ENCODE assay signal across 10 mouse cellular contexts in the genomic region with DNA sequence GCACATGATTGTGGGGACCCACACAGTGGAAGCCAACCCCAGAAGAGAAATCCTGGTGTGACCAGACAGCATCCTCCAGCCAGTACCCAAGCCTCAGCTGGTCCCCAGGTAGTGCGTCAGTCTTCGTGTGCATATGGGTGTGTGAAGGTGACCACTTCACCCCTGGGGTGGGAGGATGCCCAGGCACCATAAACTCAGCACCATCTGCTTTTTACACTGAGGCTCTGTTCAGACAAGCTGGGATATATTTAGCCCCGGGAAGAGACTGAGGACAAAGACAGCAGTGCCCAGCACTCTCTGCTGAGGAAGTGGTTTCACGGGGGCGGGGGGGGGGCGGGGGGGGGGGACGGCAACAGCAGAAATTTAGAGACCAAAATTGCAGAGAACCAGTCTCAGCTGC. TPM values are rescaled to one million over a fixed set of nuclear protein-coding genes. Genes with fewer than 3 reads are reported as not detected.
DNase-seq lines count a peak whose midpoint lies in the region; ATAC-seq lines count a peak whose summit lies in the region.
"Had no signal": no experiment of that assay in that cellular context is flagged by ENCODE, and none has a peak within 500 bp of the region (broad histone marks: within the 10 kb centered on the region; RNA-seq: fewer than 3 reads in every experiment).

No protein-coding gene starts in this region.

- H3K4me2 ChIP-seq in kidney, embryonic 14.5 days (replicated peaks; ENCODE audit: low read depth, low read length), result no peak overlapping the region
- no peak overlapping the region for H3K4me2 ChIP-seq in embryonic facial prominence, embryonic 14.5 days (ENCODE audit: low read depth, low read length)
- H3K4me2 ChIP-seq in stomach, embryonic 14.5 days (replicated peaks; ENCODE audit: low read depth, low read length), result no peak overlapping the region
- no peak overlapping the region for H3K4me2 ChIP-seq in hindbrain, embryonic 12.5 days (replicated peaks)

- peak overlapping the region; percentile 74; the same call in 1 of the 2 replicates for H3K27ac ChIP-seq in kidney, embryonic 14.5 days (ENCODE audit: low read depth, low read length)
- 0 out of 2 replicates have a peak overlapping the region, but pooled peaks have one; percentile 15 for H3K27ac ChIP-seq in embryonic facial prominence, embryonic 14.5 days (replicated peaks; ENCODE audit: low read depth, low read length)
- peak overlapping the region; percentile 21; the same call in 1 of the 2 replicates for H3K27ac ChIP-seq in stomach, embryonic 14.5 days (ENCODE audit: low read length)
- H3K27ac ChIP-seq in hindbrain, embryonic 12.5 days, result no peak overlapping the region

- no peak for DNase-seq in kidney, postnatal 4 days
- DNase-seq in embryonic facial prominence, embryonic 14.5 days (ENCODE audit: low spot score), result no peak
- DNase-seq: adrenal gland, adult 2 months; cerebellum, adult 18-20 months; spleen, adult 18-20 months had no signal

- no peaks in the 10 kb centered on the region for H3K27me3 ChIP-seq in kidney, embryonic 14.5 days (ENCODE audit: control insufficient read depth, insufficient read depth, low read length)
- peaks cover 66% of the 10 kb centered on the region for H3K27me3 ChIP-seq in megakaryocyte, embryonic 14.5 days (replicated peaks)
- H3K27me3 ChIP-seq in embryonic facial prominence, embryonic 14.5 days (replicated peaks; ENCODE audit: control insufficient read depth, insufficient read depth, low read length), result no peaks in the 10 kb centered on the region
- no peaks in the 10 kb centered on the region for H3K27me3 ChIP-seq in stomach, embryonic 14.5 days (ENCODE audit: control insufficient read depth, insufficient read depth, low read length)
- no peaks in the 10 kb centered on the region for H3K27me3 ChIP-seq in hindbrain, embryonic 12.5 days

- 49% methylated on average over 3 of the region's 7 CpGs for WGBS in kidney, embryonic 14.5 days
- 38% methylated on average over 3 of the region's 7 CpGs for WGBS in embryonic facial prominence, embryonic 14.5 days
- 40% methylated on average over 7 of the region's 7 CpGs for WGBS in stomach, embryonic 14.5 days
- 45% methylated on average over 7 of the region's 7 CpGs for WGBS in hindbrain, embryonic 12.5 days

- H3K36me3 ChIP-seq in kidney, embryonic 14.5 days (ENCODE audit: control insufficient read depth, insufficient read depth, low read length), result no peaks in the 10 kb centered on the region
- no peaks in the 10 kb centered on the region for H3K36me3 ChIP-seq in megakaryocyte, embryonic 14.5 days (replicated peaks; ENCODE audit: low read length)
- H3K36me3 ChIP-seq in embryonic facial prominence, embryonic 14.5 days (ENCODE audit: control insufficient read depth, insufficient read depth, low read length), result no peaks in the 10 kb centered on the region
- 0 out of 2 replicates have a peak, but pooled peaks cover 5% of the 10 kb centered on the region for H3K36me3 ChIP-seq in stomach, embryonic 14.5 days (ENCODE audit: control insufficient read depth, insufficient read depth, low read length)
- no peaks in the 10 kb centered on the region for H3K36me3 ChIP-seq in hindbrain, embryonic 12.5 days

- H3K9me3 ChIP-seq in kidney, embryonic 14.5 days (ENCODE audit: control insufficient read depth, low read length), result no peaks in the 10 kb centered on the region
- peaks cover under 1% of the 10 kb centered on the region; the same call in 1 of the 2 replicates for H3K9me3 ChIP-seq in megakaryocyte, embryonic 14.5 days
- no peaks in the 10 kb centered on the region for H3K9me3 ChIP-seq in embryonic facial prominence, embryonic 14.5 days (ENCODE audit: control insufficient read depth, low read length)
- no peaks in the 10 kb centered on the region for H3K9me3 ChIP-seq in stomach, embryonic 14.5 days (ENCODE audit: control insufficient read depth, low read depth, low read length)
- H3K9me3 ChIP-seq in hindbrain, embryonic 12.5 days (replicated peaks), result no peaks in the 10 kb centered on the region

- H3K9ac ChIP-seq in kidney, embryonic 14.5 days (ENCODE audit: low read depth, low read length), result no peak overlapping the region
- H3K9ac ChIP-seq in embryonic facial prominence, embryonic 14.5 days (ENCODE audit: low read depth, low read length), result no peak overlapping the region
- no peak overlapping the region for H3K9ac ChIP-seq in stomach, embryonic 14.5 days (replicated peaks; ENCODE audit: low read depth, low read length)
- no peak overlapping the region for H3K9ac ChIP-seq in hindbrain, embryonic 12.5 days

- peaks cover 18% of the 10 kb centered on the region; the same call in 1 of the 2 replicates for H3K4me1 ChIP-seq in kidney, embryonic 14.5 days (ENCODE audit: control insufficient read depth, insufficient read depth, low read length)
- peaks cover 64% of the 10 kb centered on the region for H3K4me1 ChIP-seq in megakaryocyte, embryonic 14.5 days
- H3K4me1 ChIP-seq in embryonic facial prominence, embryonic 14.5 days (ENCODE audit: control insufficient read depth, insufficient read depth, low read length), result no peaks in the 10 kb centered on the region
- peaks cover 15% of the 10 kb centered on the region for H3K4me1 ChIP-seq in stomach, embryonic 14.5 days (ENCODE audit: control insufficient read depth, insufficient read depth, low read length)
- H3K4me1 ChIP-seq in hindbrain, embryonic 12.5 days, result peaks cover 27% of the 10 kb centered on the region

- ATAC-seq in kidney, embryonic 14.5 days (ENCODE audit: low FRiP score, low TSS enrichment), result no peak
- ATAC-seq in megakaryocyte, adult 5-6 weeks (ENCODE audit: poor library complexity, severe bottlenecking), result no peak
- peak; percentile 38; the same call in 1 of the 2 replicates for ATAC-seq in embryonic facial prominence, embryonic 14.5 days (ENCODE audit: low read depth)
- no peak for ATAC-seq in stomach, embryonic 14.5 days (ENCODE audit: insufficient number of reproducible peaks, insufficient read depth, low FRiP score, low read depth)
- no peak for ATAC-seq in hindbrain, embryonic 12.5 days (ENCODE audit: low FRiP score)

- no peak overlapping the region for H3K4me3 ChIP-seq in kidney, embryonic 14.5 days (ENCODE audit: low read length)
- peak overlapping the region; percentile 80 for H3K4me3 ChIP-seq in megakaryocyte, embryonic 14.5 days (replicated peaks)
- H3K4me3 ChIP-seq in embryonic facial prominence, embryonic 14.5 days (ENCODE audit: low read depth, low read length), result no peak overlapping the region
- no peak overlapping the region for H3K4me3 ChIP-seq in stomach, embryonic 14.5 days (ENCODE audit: low read depth, low read length)
- no peak overlapping the region for H3K4me3 ChIP-seq in hindbrain, embryonic 12.5 days

RNA-seq across cellular contexts. Expression of a gene that starts 30.4 kb away (rescaled TPM):
- polyA plus RNA-seq in kidney, embryonic 14.5 days (2014; fragmentation: Nextera tagmentation; extraction: Ambion mirVana), result 24.8 and 27.1 TPM in 2 replicates
- 33.5 and 113 TPM in 2 replicates for polyA plus RNA-seq in megakaryocyte, embryonic 14.5 days (2012; ENCODE audit: insufficient read depth, low replicate concordance)
- 22.8 TPM in 2 replicates for total RNA-seq in megakaryocyte, adult 5-6 weeks (2015)
- 104 TPM in 2 replicates for total RNA-seq in megakaryocyte, adult 5-6 weeks (2017)
- 21.0 and 25.9 TPM in 2 replicates for polyA plus RNA-seq in embryonic facial prominence, embryonic 14.5 days (2014; fragmentation: Nextera tagmentation; extraction: Ambion mirVana)
- 23.4 and 24.1 TPM in 2 replicates for polyA plus RNA-seq in stomach, embryonic 14.5 days (2014; fragmentation: Nextera tagmentation; extraction: Ambion mirVana)
- polyA plus RNA-seq in hindbrain, embryonic 12.5 days (2016; fragmentation: Nextera tagmentation; extraction: Ambion mirVana), result 32.1 and 36.1 TPM in 2 replicates
